In genomic region chr10:111381689-111382088, GRCm38 (mm10) we compare ENCODE assay signal across 9 mouse cellular contexts.
A peak's percentile ranks its signal among the peaks of the same experiment; 100 is the strongest.
DNase-seq lines count a peak whose midpoint lies in the region; ATAC-seq and TF ChIP-seq lines count a peak whose summit lies in the region.
"Had no signal": no experiment of that assay in that cellular context is flagged by ENCODE, and none has a peak within 500 bp of the region (broad histone marks: within the 10 kb centered on the region; RNA-seq: fewer than 3 reads in every experiment).

No protein-coding gene starts in this region.

- no peak for TF ChIP-seq CTCF in heart, adult 2 months (IDR thresholded peaks at IDR 0.05)

- H3K9me3 ChIP-seq in heart, embryonic 13.5 days = no peaks in the 10 kb centered on the region
- H3K9me3 ChIP-seq in stomach, embryonic 16.5 days (replicated peaks; ENCODE audit: control insufficient read depth, low read length) = no peaks in the 10 kb centered on the region
- H3K9me3 ChIP-seq in liver, embryonic 12.5 days (replicated peaks) = no peaks in the 10 kb centered on the region

- no peak for TF ChIP-seq EP300 in heart, adult 2 months (IDR thresholded peaks at IDR 0.05; ENCODE audit: insufficient read depth, low read depth, low read length)

- ATAC-seq in heart, embryonic 13.5 days (ENCODE audit: extremely low read depth, insufficient number of reproducible peaks, low FRiP score, low TSS enrichment) = no peak
- ATAC-seq in stomach, embryonic 16.5 days (ENCODE audit: insufficient read depth, low FRiP score) = peak; percentile 40; the same call in 1 of the 2 replicates
- no peak for ATAC-seq in liver, embryonic 12.5 days

- no peak overlapping the region for H3K27ac ChIP-seq in heart, adult 2 months
- no peak overlapping the region for H3K27ac ChIP-seq in heart, embryonic 13.5 days (replicated peaks)
- H3K27ac ChIP-seq in stomach, embryonic 16.5 days (ENCODE audit: low read length) = no peak overlapping the region
- no peak overlapping the region for H3K27ac ChIP-seq in liver, embryonic 12.5 days
- H3K27ac ChIP-seq: macrophage had no signal

- H3K4me3 ChIP-seq in heart, adult 2 months = no peak overlapping the region
- H3K4me3 ChIP-seq in heart, embryonic 13.5 days = no peak overlapping the region
- H3K4me3 ChIP-seq in stomach, embryonic 16.5 days (replicated peaks; ENCODE audit: low read length) = no peak overlapping the region
- no peak overlapping the region for H3K4me3 ChIP-seq in liver, embryonic 12.5 days

- H3K4me1 ChIP-seq in heart, adult 2 months (ENCODE audit: control insufficient read depth, insufficient read depth, low read length) = no peaks in the 10 kb centered on the region
- H3K4me1 ChIP-seq in heart, embryonic 13.5 days = peaks cover 11% of the 10 kb centered on the region
- no peaks in the 10 kb centered on the region for H3K4me1 ChIP-seq in stomach, embryonic 16.5 days (ENCODE audit: control insufficient read depth, insufficient read depth, low read length)
- peaks cover 18% of the 10 kb centered on the region for H3K4me1 ChIP-seq in liver, embryonic 12.5 days

- 74% methylated on average over 15 of the region's 15 CpGs for WGBS in heart, adult 2 months
- WGBS in heart, embryonic 13.5 days = 65% methylated on average over 15 of the region's 15 CpGs
- whole genome bisulfite sequencing in stomach, embryonic 16.5 days = 67% methylated on average over 15 of the region's 15 CpGs
- 72% methylated on average over 15 of the region's 15 CpGs for WGBS in liver, embryonic 12.5 days (ENCODE audit: insufficient replicate concordance)

- H3K27me3 ChIP-seq in heart, adult 2 months (ENCODE audit: control insufficient read depth, insufficient read depth, low read length) = no peaks in the 10 kb centered on the region
- H3K27me3 ChIP-seq in heart, embryonic 13.5 days (replicated peaks) = no peaks in the 10 kb centered on the region
- H3K27me3 ChIP-seq in stomach, embryonic 16.5 days (ENCODE audit: control insufficient read depth, insufficient read depth, low read length) = no peaks in the 10 kb centered on the region
- no peaks in the 10 kb centered on the region for H3K27me3 ChIP-seq in liver, embryonic 12.5 days (replicated peaks)

- H3K79me2 ChIP-seq in heart, adult 2 months (replicated peaks; ENCODE audit: control insufficient read depth, insufficient read depth, low read length) = no peaks in the 10 kb centered on the region

- H3K36me3 ChIP-seq in heart, adult 2 months (ENCODE audit: control insufficient read depth, insufficient read depth, low read length) = no peaks in the 10 kb centered on the region
- no peaks in the 10 kb centered on the region for H3K36me3 ChIP-seq in heart, embryonic 13.5 days
- H3K36me3 ChIP-seq in stomach, embryonic 16.5 days (ENCODE audit: control insufficient read depth, insufficient read depth, low read length) = no peaks in the 10 kb centered on the region
- H3K36me3 ChIP-seq in liver, embryonic 12.5 days = no peaks in the 10 kb centered on the region

- TF ChIP-seq POLR2A in heart, adult 2 months (IDR thresholded peaks at IDR 0.05; ENCODE audit: insufficient read depth, low read depth, low read length) = no peak

- peak overlapping the region; percentile 30; the same call in 1 of the 2 replicates for H3K4me2 ChIP-seq in heart, embryonic 13.5 days
- H3K4me2 ChIP-seq in stomach, embryonic 16.5 days (ENCODE audit: low read depth, low read length) = no peak overlapping the region
- H3K4me2 ChIP-seq in liver, embryonic 12.5 days = no peak overlapping the region

- H3K9ac ChIP-seq in heart, adult 2 months (ENCODE audit: low read depth, low read length) = no peak overlapping the region
- peak overlapping the region; percentile 14; the same call in 1 of the 2 replicates for H3K9ac ChIP-seq in heart, embryonic 13.5 days
- no peak overlapping the region for H3K9ac ChIP-seq in stomach, embryonic 16.5 days (ENCODE audit: low read length)
- no peak overlapping the region for H3K9ac ChIP-seq in liver, embryonic 12.5 days

- intact Hi-C loops in heart, adult 2 months (cut with DNase I) = no loop called here
- intact Hi-C loops in heart, postnatal 36 days (cut with DNase I) = no loop called here
- intact Hi-C loops in left cerebral cortex, postnatal 25 days (cut with DNase I) = loop anchor here (1.0 to 5.0 kb wide), 3 partner anchors 13 to 66 kb away; no protein-coding TSS in a partner anchor

- DNase-seq in heart, adult 2 months = peak; percentile 17 to 28
- DNase-seq in heart, postnatal 36 days = no peak
- DNase-seq in cerebellum, adult 18-20 months = peak; percentile 40
- DNase-seq in left cerebral cortex, postnatal 25 days (ENCODE audit: low spot score in 2 of 2) = peak; percentile 62 to 88
- DNase-seq in liver = no peak

Comparison
In these comparisons a context has a peak if more than half of its experiments do, and no peak if none do; other contexts are left out.
1. DNase-seq: peak in heart, adult 2 months (2 of 2), cerebellum, adult 18-20 months (2 of 2) and left cerebral cortex, postnatal 25 days (2 of 2); none in heart, postnatal 36 days (0 of 2) and liver (single experiment).